24 mouse cellular contexts compared by ENCODE assay signal in genomic region chr9:121056526-121056925, GRCm38 (mm10).
DNase-seq lines count a peak whose midpoint lies in the region; ATAC-seq lines count a peak whose summit lies in the region.
"Had no signal": no experiment of that assay in that cellular context is flagged by ENCODE, and none has a peak within 500 bp of the region (broad histone marks: within the 10 kb centered on the region; RNA-seq: fewer than 3 reads in every experiment).

No protein-coding gene starts in this region.

- H3K9ac ChIP-seq in intestine, embryonic 14.5 days (ENCODE audit: low read length), result no peak overlapping the region
- H3K9ac ChIP-seq in intestine, embryonic 16.5 days (ENCODE audit: low read depth, low read length), result no peak overlapping the region
- no peak overlapping the region for H3K9ac ChIP-seq in midbrain, embryonic 11.5 days (ENCODE audit: low read length)
- H3K9ac ChIP-seq in midbrain, embryonic 15.5 days, result no peak overlapping the region
- H3K9ac ChIP-seq: embryonic facial prominence, embryonic 12.5 days; forebrain, embryonic 13.5 days; forebrain, embryonic 15.5 days had no signal

- ATAC-seq in intestine, embryonic 14.5 days (replicated peaks; ENCODE audit: low FRiP score, low TSS enrichment, low read depth), result no peak
- ATAC-seq in intestine, embryonic 16.5 days, result no peak
- no peak for ATAC-seq in midbrain, embryonic 11.5 days (ENCODE audit: low FRiP score)
- ATAC-seq in midbrain, embryonic 15.5 days (replicated peaks), result no peak
- ATAC-seq: activated CD4-positive, CD25-positive, alpha-beta regulatory T cell, adult 4 months; CD4-positive, CD25-positive, alpha-beta regulatory T cell, adult 4 months; forebrain, embryonic 13.5 days; forebrain, embryonic 15.5 days; Patski had no signal

- H3K4me2 ChIP-seq in intestine, embryonic 14.5 days (ENCODE audit: low read length), result no peak overlapping the region
- H3K4me2 ChIP-seq in intestine, embryonic 16.5 days (ENCODE audit: low read depth, low read length), result no peak overlapping the region
- H3K4me2 ChIP-seq in midbrain, embryonic 11.5 days, result no peak overlapping the region
- no peak overlapping the region for H3K4me2 ChIP-seq in midbrain, embryonic 15.5 days
- H3K4me2 ChIP-seq: embryonic facial prominence, embryonic 12.5 days; forebrain, embryonic 13.5 days; forebrain, embryonic 15.5 days had no signal

- H3K4me3 ChIP-seq in intestine, embryonic 14.5 days (ENCODE audit: low read depth, low read length), result no peak overlapping the region
- no peak overlapping the region for H3K4me3 ChIP-seq in intestine, embryonic 16.5 days (ENCODE audit: low read length)
- no peak overlapping the region for H3K4me3 ChIP-seq in midbrain, embryonic 11.5 days (ENCODE audit: low read depth, low read length)
- H3K4me3 ChIP-seq in midbrain, embryonic 15.5 days, result no peak overlapping the region
- H3K4me3 ChIP-seq: embryonic facial prominence, embryonic 10.5 days; embryonic facial prominence, embryonic 12.5 days; forebrain, embryonic 13.5 days; forebrain, embryonic 15.5 days had no signal

- no peaks in the 10 kb centered on the region for H3K9me3 ChIP-seq in intestine, embryonic 14.5 days (ENCODE audit: control insufficient read depth, low read length)
- no peaks in the 10 kb centered on the region for H3K9me3 ChIP-seq in intestine, embryonic 16.5 days (ENCODE audit: control insufficient read depth, low read length)
- no peaks in the 10 kb centered on the region for H3K9me3 ChIP-seq in midbrain, embryonic 11.5 days (ENCODE audit: control insufficient read depth, low read length)
- no peaks in the 10 kb centered on the region for H3K9me3 ChIP-seq in midbrain, embryonic 15.5 days
- H3K9me3 ChIP-seq: embryonic facial prominence, embryonic 10.5 days; forebrain, embryonic 13.5 days; forebrain, embryonic 15.5 days; G1E had no signal

- H3K36me3 ChIP-seq in intestine, embryonic 14.5 days (ENCODE audit: control insufficient read depth, insufficient read depth, low read length), result no peaks in the 10 kb centered on the region
- H3K36me3 ChIP-seq in intestine, embryonic 16.5 days (ENCODE audit: control insufficient read depth, insufficient read depth, low read length), result no peaks in the 10 kb centered on the region
- no peaks in the 10 kb centered on the region for H3K36me3 ChIP-seq in midbrain, embryonic 11.5 days (ENCODE audit: control insufficient read depth, insufficient read depth, low read length)
- no peaks in the 10 kb centered on the region for H3K36me3 ChIP-seq in midbrain, embryonic 15.5 days (replicated peaks)
- H3K36me3 ChIP-seq: embryonic facial prominence, embryonic 10.5 days; embryonic facial prominence, embryonic 12.5 days; forebrain, embryonic 15.5 days; G1E had no signal

- H3K4me1 ChIP-seq in intestine, embryonic 14.5 days (replicated peaks; ENCODE audit: control insufficient read depth, insufficient read depth, low read length), result 0 out of 2 replicates have a peak, but pooled peaks cover under 1% of the 10 kb centered on the region
- no peaks in the 10 kb centered on the region for H3K4me1 ChIP-seq in intestine, embryonic 16.5 days (ENCODE audit: control insufficient read depth, insufficient read depth, low read length)
- H3K4me1 ChIP-seq in midbrain, embryonic 11.5 days (ENCODE audit: control insufficient read depth, insufficient read depth, low read length), result peaks cover 3% of the 10 kb centered on the region; the same call in 1 of the 2 replicates
- H3K4me1 ChIP-seq in midbrain, embryonic 15.5 days, result peaks cover 4% of the 10 kb centered on the region

- 79% methylated on average over 3 of the region's 3 CpGs for WGBS in intestine, embryonic 14.5 days
- WGBS in intestine, embryonic 16.5 days, result 78% methylated on average over 3 of the region's 3 CpGs
- 82% methylated on average over 3 of the region's 3 CpGs for WGBS in midbrain, embryonic 11.5 days
- WGBS in midbrain, embryonic 15.5 days, result 81% methylated on average over 3 of the region's 3 CpGs

- DNase-seq in heart, adult 11 months, result peak; percentile 90
- no peak for DNase-seq in heart, adult 8-10 months (ENCODE audit: low spot score)
- DNase-seq in intestine, embryonic 14.5 days (ENCODE audit: low spot score), result peak; percentile 47
- DNase-seq in midbrain, embryonic 11.5 days (ENCODE audit: low spot score, missing footprints), result peak; percentile 81
- DNase-seq: adrenal gland, adult 8-10 months; adrenal gland, postnatal 14 days; adrenal gland, postnatal 36 days; B cell, adult 2 months; cerebellum, adult 11-12 months; cerebellum, adult 2 months; cerebellum, adult 9-10 months; cerebellum, postnatal 10 days; cerebellum, postnatal 25 days had no signal

- H3K27me3 ChIP-seq in intestine, embryonic 14.5 days (replicated peaks; ENCODE audit: control insufficient read depth, insufficient read depth, low read length), result no peaks in the 10 kb centered on the region
- H3K27me3 ChIP-seq in intestine, embryonic 16.5 days (replicated peaks; ENCODE audit: control insufficient read depth, insufficient read depth, low read length), result no peaks in the 10 kb centered on the region
- H3K27me3 ChIP-seq in midbrain, embryonic 11.5 days (ENCODE audit: control insufficient read depth, insufficient read depth, low read length), result no peaks in the 10 kb centered on the region
- no peaks in the 10 kb centered on the region for H3K27me3 ChIP-seq in midbrain, embryonic 15.5 days (replicated peaks)
- H3K27me3 ChIP-seq: CH12.LX; embryonic facial prominence, embryonic 12.5 days; forebrain, embryonic 13.5 days; forebrain, embryonic 15.5 days; Patski had no signal

- no peak overlapping the region for H3K27ac ChIP-seq in intestine, embryonic 14.5 days (ENCODE audit: low read depth)
- H3K27ac ChIP-seq in intestine, embryonic 16.5 days (ENCODE audit: low read length), result no peak overlapping the region
- H3K27ac ChIP-seq in midbrain, embryonic 11.5 days (ENCODE audit: low read depth, low read length), result no peak overlapping the region
- no peak overlapping the region for H3K27ac ChIP-seq in midbrain, embryonic 15.5 days
- H3K27ac ChIP-seq: embryonic facial prominence, embryonic 10.5 days; embryonic facial prominence, embryonic 12.5 days; forebrain, embryonic 13.5 days; forebrain, embryonic 15.5 days had no signal
